Mouse (Mus musculus): ENCODE results near the gene Zbtb45. TPM values are rescaled to one million over a fixed set of nuclear protein-coding genes. Genes with fewer than 3 reads are reported as not detected.

Zbtb45 gene
- 22.1 and 46.2 TPM in 2 replicates for polyA plus RNA-seq (2012; rRNA removed)

DNA sequence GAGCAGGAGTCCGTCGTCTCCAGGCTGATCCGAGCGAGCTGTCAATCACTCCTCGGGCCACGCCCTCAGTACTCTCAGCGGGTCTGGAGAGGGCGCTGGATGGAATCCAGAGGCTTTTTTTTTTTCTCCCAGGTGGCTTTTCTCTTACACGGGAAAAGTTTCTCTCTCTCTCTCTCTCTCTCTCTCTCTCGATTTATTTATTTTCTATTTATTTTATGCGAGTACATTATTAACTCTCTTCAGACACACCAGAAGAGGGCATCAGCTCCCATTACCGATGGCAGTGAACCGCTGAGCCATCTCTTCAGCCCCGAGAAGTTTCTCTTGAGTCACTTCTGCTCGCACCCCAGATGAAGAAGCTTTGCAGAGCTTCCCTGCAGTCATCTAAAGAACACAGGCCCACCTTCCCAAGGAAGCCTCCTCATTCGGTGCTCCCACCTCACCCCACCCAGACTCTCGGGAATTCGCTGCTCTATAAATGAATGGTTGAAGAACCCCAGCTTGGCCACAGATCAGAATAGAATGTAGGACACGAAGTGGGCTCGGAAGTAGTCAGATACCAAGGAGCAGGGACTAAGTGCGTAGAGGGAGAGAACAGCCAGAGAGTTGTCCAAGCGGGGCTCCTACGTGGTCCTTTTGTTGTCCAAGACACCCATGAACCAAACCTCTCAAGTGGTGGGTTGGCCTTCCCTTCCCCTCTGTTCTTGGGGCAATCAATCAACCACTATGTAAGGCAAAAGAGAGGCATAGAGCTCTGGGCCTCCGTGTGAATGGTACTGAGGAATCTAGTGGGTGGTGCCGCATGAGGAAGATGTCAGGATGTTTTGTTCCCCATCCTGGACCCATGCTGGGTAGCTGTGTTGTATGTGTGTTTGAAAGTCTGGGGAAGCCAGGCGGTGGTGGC, at the start of gene Zbtb45:
Gene Zbtb45 (minus strand): TSS at position 30 of the 904 bp plus-strand sequence.
- WGBS = 12% methylated on average over 26 of the region's 26 CpGs
- H3K4me3 ChIP-seq (ENCODE audit: low read depth, low read length) = peak within 1 kb of the TSS; percentile 94
- TF ChIP-seq POLR2A (IDR thresholded peaks at IDR 0.05; ENCODE audit: low read depth, low read length) = no peak
- no peak for TF ChIP-seq CTCF (IDR thresholded peaks at IDR 0.05; ENCODE audit: extremely low read depth, insufficient read length, insufficient replicate concordance, low read depth, low read length)
- H3K36me3 ChIP-seq (ENCODE audit: control insufficient read depth, insufficient read depth, low read length) = peaks cover 20% of the 10 kb centered on the region
- H3K27ac ChIP-seq (ENCODE audit: insufficient read depth, low read depth, low read length) = peak within 1 kb of the TSS; percentile 93
- H3K27me3 ChIP-seq (ENCODE audit: control insufficient read depth, insufficient read depth, low read length) = no peaks in the 10 kb centered on the region
- H3K4me1 ChIP-seq (ENCODE audit: control insufficient read depth, insufficient read depth, insufficient read length, low read length) = peaks cover 13% of the 10 kb centered on the region; the same call in 1 of the 2 replicates

DNA sequence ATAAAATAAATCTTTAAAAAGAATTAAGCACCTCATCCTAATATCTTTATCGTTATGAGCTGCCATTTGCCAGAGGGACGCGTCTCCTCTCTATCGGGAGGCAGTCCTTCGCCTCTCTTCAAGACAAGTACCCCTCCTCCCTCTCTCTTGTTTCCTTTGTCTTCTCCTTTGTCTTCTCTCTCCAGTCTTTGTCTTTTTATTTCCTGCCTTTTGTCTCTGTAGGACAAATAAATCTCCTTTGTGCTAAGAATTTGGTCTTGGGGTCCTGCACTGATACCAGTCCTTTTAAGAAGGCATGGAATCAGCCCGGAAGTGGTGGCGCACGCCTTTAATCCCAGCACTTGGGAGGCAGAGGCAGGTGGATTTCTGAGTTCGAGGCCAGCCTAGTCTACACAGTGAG, 49.7 kb upstream of the Zbtb45 start:
- 91% methylated on average over 9 of the region's 9 CpGs for WGBS
- TF ChIP-seq CTCF (IDR thresholded peaks at IDR 0.05; ENCODE audit: extremely low read depth, insufficient read length, insufficient replicate concordance, low read depth, low read length) (no peak), POLR2A (IDR thresholded peaks at IDR 0.05; ENCODE audit: low read depth, low read length) (no peak)

DNA sequence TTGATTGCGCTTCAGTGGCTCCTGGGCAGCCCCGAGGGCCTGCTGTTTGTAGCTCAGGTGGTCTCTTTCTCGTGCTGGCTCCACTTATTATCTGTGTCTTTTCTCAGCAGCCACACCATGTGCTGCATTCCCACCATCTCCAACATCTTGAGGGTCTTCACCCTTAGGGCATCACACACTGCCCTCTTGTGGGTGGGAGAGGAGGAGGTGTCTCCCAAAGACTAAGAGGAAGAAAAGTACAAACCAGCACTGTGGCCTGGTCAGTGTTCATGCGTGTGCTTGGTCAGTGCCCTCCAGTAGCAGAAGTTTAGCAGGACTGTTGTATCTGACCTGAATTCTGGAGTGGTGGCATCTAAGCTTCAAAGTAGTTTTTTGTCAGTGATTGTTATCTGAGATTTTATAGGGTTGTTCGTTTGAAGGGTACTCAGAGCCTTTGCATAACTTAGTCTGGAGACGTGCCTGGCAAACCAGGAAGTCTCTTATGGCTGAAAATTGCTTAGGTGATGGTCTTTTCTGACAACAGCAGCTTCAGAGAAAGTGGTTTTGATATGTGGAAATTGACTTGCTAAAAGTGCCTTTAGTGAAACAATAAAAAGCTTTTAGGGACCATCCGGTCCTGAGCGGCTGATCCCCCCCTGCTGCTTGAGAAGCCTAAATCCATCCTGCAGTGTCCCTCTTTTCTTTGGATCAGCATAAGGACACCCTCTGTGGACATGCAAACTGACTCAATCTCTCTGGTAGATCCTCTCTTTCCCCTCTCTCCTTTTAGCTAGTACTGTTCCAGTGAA, 47.3 kb upstream of the Zbtb45 start:
- no peaks in the 10 kb centered on the region for H3K4me1 ChIP-seq (ENCODE audit: control insufficient read depth, insufficient read depth, insufficient read length, low read length)
- WGBS = 63% methylated on average over 8 of the region's 8 CpGs
- H3K4me3 ChIP-seq (ENCODE audit: low read depth, low read length) = no peak overlapping the region
- H3K27me3 ChIP-seq (ENCODE audit: control insufficient read depth, insufficient read depth, low read length) = no peaks in the 10 kb centered on the region
- no peaks in the 10 kb centered on the region for H3K36me3 ChIP-seq (ENCODE audit: control insufficient read depth, insufficient read depth, low read length)
- no peak overlapping the region for H3K27ac ChIP-seq (ENCODE audit: insufficient read depth, low read depth, low read length)
- no peak for TF ChIP-seq POLR2A (IDR thresholded peaks at IDR 0.05; ENCODE audit: low read depth, low read length)
- TF ChIP-seq CTCF (IDR thresholded peaks at IDR 0.05; ENCODE audit: extremely low read depth, insufficient read length, insufficient replicate concordance, low read depth, low read length) = no peak

More for the DNA sequence above, 49.7 kb upstream of the Zbtb45 start:
- no peak overlapping the region for H3K27ac ChIP-seq (ENCODE audit: insufficient read depth, low read depth, low read length)
- H3K27me3 ChIP-seq (ENCODE audit: control insufficient read depth, insufficient read depth, low read length) = no peaks in the 10 kb centered on the region
- H3K4me1 ChIP-seq (ENCODE audit: control insufficient read depth, insufficient read depth, insufficient read length, low read length) = no peaks in the 10 kb centered on the region
- no peaks in the 10 kb centered on the region for H3K36me3 ChIP-seq (ENCODE audit: control insufficient read depth, insufficient read depth, low read length)
- H3K4me3 ChIP-seq (ENCODE audit: low read depth, low read length) = no peak overlapping the region

DNA sequence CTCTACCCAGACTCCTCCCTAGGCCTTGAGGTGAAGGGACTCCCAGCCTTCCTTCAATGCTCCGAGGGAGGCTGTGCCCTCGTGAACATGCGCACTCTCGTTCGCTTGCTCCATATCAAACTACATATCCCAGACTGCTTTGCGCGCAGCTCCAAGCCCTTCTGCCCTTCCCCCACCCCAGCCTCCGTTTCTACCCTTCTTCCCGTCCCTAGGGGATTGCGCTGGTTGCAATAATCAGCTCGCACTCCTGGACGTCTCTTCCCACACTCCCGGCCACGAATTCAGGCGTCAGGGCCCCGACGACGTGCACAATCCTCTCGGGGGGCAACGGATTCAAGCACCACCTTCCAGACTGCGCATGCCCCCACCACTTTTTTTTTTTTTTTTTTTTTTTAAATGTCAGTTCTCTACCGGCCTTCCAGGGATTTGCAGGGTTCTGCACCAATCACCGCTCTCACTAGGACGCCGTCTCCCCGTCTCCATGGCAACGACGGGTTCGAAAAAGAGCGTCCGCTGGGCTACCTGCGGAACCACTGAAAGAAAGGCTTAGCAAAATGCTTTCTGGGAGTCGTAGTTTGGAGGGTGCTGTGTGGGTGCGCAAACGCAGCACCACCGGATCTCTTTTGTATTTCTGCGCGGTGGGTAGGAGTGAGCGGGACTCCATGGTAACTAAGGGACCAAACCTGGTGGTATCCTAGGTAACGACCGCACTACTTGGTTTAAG, 44.6 kb upstream of the Zbtb45 start, which contains the start of gene Mzf1:
Gene Mzf1 (minus strand): TSS at position 478 of the 724 bp plus-strand sequence.
- no peaks in the 10 kb centered on the region for H3K4me1 ChIP-seq (ENCODE audit: control insufficient read depth, insufficient read depth, insufficient read length, low read length)
- peak within 1 kb of the TSS; percentile 78 for H3K27ac ChIP-seq (ENCODE audit: insufficient read depth, low read depth, low read length)
- under 1% methylated on average over 41 of the region's 41 CpGs for WGBS

DNA sequence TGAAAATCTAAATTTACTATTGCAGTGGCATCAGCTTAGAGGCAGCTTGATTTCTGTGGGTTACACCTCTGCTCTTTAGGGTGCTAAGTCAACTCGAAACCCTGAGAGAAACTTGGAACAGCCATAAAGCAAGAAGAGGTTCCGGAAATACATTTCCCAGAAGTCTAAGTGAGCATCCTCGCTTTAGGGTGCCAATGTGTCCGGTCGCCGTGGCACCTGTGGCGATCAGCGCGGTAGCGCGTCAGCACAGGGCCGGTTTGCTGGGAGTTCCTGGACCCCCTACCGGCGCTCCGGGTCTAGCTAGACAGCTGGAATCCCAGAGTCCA, 44.1 kb upstream of the Zbtb45 start:
- Histone ChIP-seq H3K4me1 (ENCODE audit: control insufficient read depth, insufficient read depth, insufficient read length, low read length) (no peaks in the 10 kb centered on the region), H3K27ac (ENCODE audit: insufficient read depth, low read depth, low read length) (no peak overlapping the region), H3K4me3 (ENCODE audit: low read depth, low read length) (peak overlapping the region; percentile 86), H3K27me3 (ENCODE audit: control insufficient read depth, insufficient read depth, low read length) (no peaks in the 10 kb centered on the region), H3K36me3 (ENCODE audit: control insufficient read depth, insufficient read depth, low read length) (no peaks in the 10 kb centered on the region)
- 1% methylated on average over 15 of the region's 15 CpGs for WGBS
- no peak for TF ChIP-seq CTCF (IDR thresholded peaks at IDR 0.05; ENCODE audit: extremely low read depth, insufficient read length, insufficient replicate concordance, low read depth, low read length)
- no peak for TF ChIP-seq POLR2A (IDR thresholded peaks at IDR 0.05; ENCODE audit: low read depth, low read length)

More for the DNA sequence above, 44.6 kb upstream of the Zbtb45 start, which contains the start of gene Mzf1:
- peak within 1 kb of the TSS; percentile 86 for H3K4me3 ChIP-seq (ENCODE audit: low read depth, low read length)
- no peaks in the 10 kb centered on the region for H3K36me3 ChIP-seq (ENCODE audit: control insufficient read depth, insufficient read depth, low read length)
- peak; percentile 25; the same call in 1 of the 2 replicates for TF ChIP-seq CTCF (IDR thresholded peaks at IDR 0.05; ENCODE audit: extremely low read depth, insufficient read length, insufficient replicate concordance, low read depth, low read length)
- TF ChIP-seq POLR2A (IDR thresholded peaks at IDR 0.05; ENCODE audit: low read depth, low read length) = peak; percentile 65; the same call in 1 of the 2 replicates
- no peaks in the 10 kb centered on the region for H3K27me3 ChIP-seq (ENCODE audit: control insufficient read depth, insufficient read depth, low read length)

DNA sequence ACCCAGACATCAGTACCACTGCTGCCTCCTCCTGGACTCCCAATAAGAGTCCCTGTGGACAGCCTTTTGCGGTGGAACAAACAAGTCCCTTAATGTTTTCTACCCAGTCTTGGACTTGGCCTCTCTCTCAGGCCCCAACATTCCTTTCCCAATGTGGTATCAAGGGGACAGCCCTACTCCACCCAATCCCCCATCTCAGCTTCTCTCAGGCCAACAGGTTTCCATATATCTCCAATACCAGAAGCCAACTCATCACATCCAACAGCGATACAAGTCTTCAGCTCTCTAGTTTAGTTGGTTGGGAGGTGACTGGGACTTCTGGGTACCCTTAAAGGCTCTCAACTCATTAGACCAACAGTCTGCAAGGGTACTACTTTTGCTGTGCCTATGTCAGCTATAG, 43.7 kb upstream of the Zbtb45 start:
- 90% methylated on average over 2 of the region's 2 CpGs for WGBS
- Histone ChIP-seq H3K36me3 (ENCODE audit: control insufficient read depth, insufficient read depth, low read length) (no peaks in the 10 kb centered on the region), H3K27me3 (ENCODE audit: control insufficient read depth, insufficient read depth, low read length) (no peaks in the 10 kb centered on the region), H3K4me3 (ENCODE audit: low read depth, low read length) (no peak overlapping the region), H3K4me1 (ENCODE audit: control insufficient read depth, insufficient read depth, insufficient read length, low read length) (no peaks in the 10 kb centered on the region), H3K27ac (ENCODE audit: insufficient read depth, low read depth, low read length) (no peak overlapping the region)
- TF ChIP-seq POLR2A (IDR thresholded peaks at IDR 0.05; ENCODE audit: low read depth, low read length) (no peak), CTCF (IDR thresholded peaks at IDR 0.05; ENCODE audit: extremely low read depth, insufficient read length, insufficient replicate concordance, low read depth, low read length) (no peak)

All from small intestine, adult 2 months (tissue).